ENCODE assay signal across 13 mouse cellular contexts in the genomic region with DNA sequence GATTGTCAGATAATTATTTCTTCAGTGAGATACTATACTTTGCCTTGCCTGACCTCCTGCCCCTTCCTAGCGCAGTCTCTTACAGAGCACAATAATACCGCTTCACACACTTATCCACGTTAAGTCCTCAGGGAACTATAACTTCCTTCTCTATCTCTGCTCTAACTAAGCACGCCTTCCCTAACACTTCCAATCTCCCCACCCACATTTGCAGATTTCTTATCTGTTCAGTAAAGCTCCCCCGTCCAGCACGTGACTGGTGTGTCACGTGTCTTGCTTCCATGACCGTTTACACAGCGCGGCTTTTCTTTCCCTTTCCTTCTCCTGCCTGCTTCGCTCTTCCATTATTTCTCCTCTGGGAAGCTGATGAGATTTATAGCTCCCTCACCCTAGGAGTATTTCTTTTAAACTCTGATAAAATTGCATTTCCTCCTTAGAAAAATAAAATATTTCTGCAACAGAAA. TPM values are rescaled to one million over a fixed set of nuclear protein-coding genes. Genes with fewer than 3 reads are reported as not detected.
DNase-seq lines count a peak whose midpoint lies in the region; ATAC-seq and TF ChIP-seq lines count a peak whose summit lies in the region.
"Had no signal": no experiment of that assay in that cellular context is flagged by ENCODE, and none has a peak within 500 bp of the region (broad histone marks: within the 10 kb centered on the region; RNA-seq: fewer than 3 reads in every experiment).

No protein-coding gene starts in this region.

- intact Hi-C loops in heart, postnatal 14 days (cut with DNase I): no loop called here

- no peak overlapping the region for H3K4me2 ChIP-seq in intestine, embryonic 15.5 days (replicated peaks)
- H3K4me2 ChIP-seq in midbrain, postnatal 0 days (ENCODE audit: low read depth, low read length, poor library complexity, severe bottlenecking): no peak overlapping the region
- H3K4me2 ChIP-seq in hindbrain, embryonic 14.5 days (replicated peaks): no peak overlapping the region
- H3K4me2 ChIP-seq: forebrain, embryonic 12.5 days; liver, embryonic 13.5 days; midbrain, embryonic 13.5 days had no signal

- H3K36me3 ChIP-seq in G1E (replicated peaks): no peaks in the 10 kb centered on the region
- no peaks in the 10 kb centered on the region for H3K36me3 ChIP-seq in intestine, embryonic 15.5 days
- no peaks in the 10 kb centered on the region for H3K36me3 ChIP-seq in midbrain, postnatal 0 days (ENCODE audit: insufficient read depth, low read length)
- H3K36me3 ChIP-seq in hindbrain, embryonic 14.5 days (replicated peaks; ENCODE audit: control insufficient read depth, insufficient read depth): no peaks in the 10 kb centered on the region
- H3K36me3 ChIP-seq: forebrain, embryonic 12.5 days; liver, embryonic 13.5 days; midbrain, embryonic 13.5 days had no signal

- no peaks in the 10 kb centered on the region for H3K9me3 ChIP-seq in G1E (replicated peaks)
- H3K9me3 ChIP-seq in intestine, embryonic 15.5 days: no peaks in the 10 kb centered on the region
- H3K9me3 ChIP-seq in midbrain, postnatal 0 days (ENCODE audit: low read length): no peaks in the 10 kb centered on the region
- no peaks in the 10 kb centered on the region for H3K9me3 ChIP-seq in hindbrain, embryonic 14.5 days (ENCODE audit: control insufficient read depth, low read length)
- H3K9me3 ChIP-seq: forebrain, embryonic 12.5 days; liver, embryonic 13.5 days; midbrain, embryonic 13.5 days had no signal

- H3K4me1 ChIP-seq in G1E (ENCODE audit: insufficient read depth, low read depth, low read length): no peaks in the 10 kb centered on the region
- no peaks in the 10 kb centered on the region for H3K4me1 ChIP-seq in intestine, embryonic 15.5 days (replicated peaks)
- no peaks in the 10 kb centered on the region for H3K4me1 ChIP-seq in midbrain, postnatal 0 days (ENCODE audit: insufficient read depth, low read length)
- no peaks in the 10 kb centered on the region for H3K4me1 ChIP-seq in hindbrain, embryonic 14.5 days (replicated peaks; ENCODE audit: control insufficient read depth, insufficient read depth, low read length)
- H3K4me1 ChIP-seq: forebrain, embryonic 12.5 days; liver, embryonic 13.5 days; midbrain, embryonic 13.5 days had no signal

- WGBS in intestine, embryonic 15.5 days: 58% methylated on average over 11 of the region's 11 CpGs
- WGBS in midbrain, postnatal 0 days: 87% methylated on average over 11 of the region's 11 CpGs
- 82% methylated on average over 11 of the region's 11 CpGs for WGBS in hindbrain, embryonic 14.5 days

- H3K9ac ChIP-seq in intestine, embryonic 15.5 days: no peak overlapping the region
- no peak overlapping the region for H3K9ac ChIP-seq in midbrain, postnatal 0 days (replicated peaks; ENCODE audit: low read length, poor library complexity, severe bottlenecking)
- no peak overlapping the region for H3K9ac ChIP-seq in hindbrain, embryonic 14.5 days
- H3K9ac ChIP-seq: forebrain, embryonic 12.5 days; liver, embryonic 13.5 days; midbrain, embryonic 13.5 days had no signal

- DNase-seq in heart, adult 11 months: peak; percentile 79
- DNase-seq in heart, postnatal 14 days: no peak
- no peak for DNase-seq in G1E (ENCODE audit: low spot score)
- DNase-seq in kidney, postnatal 4 days: peak; percentile 57 to 67
- DNase-seq in midbrain, postnatal 0 days (ENCODE audit: low spot score): no peak
- DNase-seq in layer of hippocampus, postnatal 10 days (ENCODE audit: low spot score in 2 of 2): no peak
- DNase-seq in hindbrain, embryonic 14.5 days (ENCODE audit: low spot score): no peak
- DNase-seq: cerebellum, adult 2 months; liver, embryonic 13.5 days had no signal

- no peaks in the 10 kb centered on the region for H3K27me3 ChIP-seq in G1E (ENCODE audit: insufficient read depth, low read length)
- no peaks in the 10 kb centered on the region for H3K27me3 ChIP-seq in intestine, embryonic 15.5 days (replicated peaks)
- H3K27me3 ChIP-seq in midbrain, postnatal 0 days (ENCODE audit: insufficient read depth, low read length): no peaks in the 10 kb centered on the region
- no peaks in the 10 kb centered on the region for H3K27me3 ChIP-seq in hindbrain, embryonic 14.5 days (ENCODE audit: control insufficient read depth, insufficient read depth, low read length)
- H3K27me3 ChIP-seq: forebrain, embryonic 12.5 days; liver, embryonic 13.5 days; midbrain, embryonic 13.5 days had no signal

- no peak overlapping the region for H3K4me3 ChIP-seq in G1E (ENCODE audit: low read depth, low read length)
- H3K4me3 ChIP-seq in intestine, embryonic 15.5 days (replicated peaks): no peak overlapping the region
- H3K4me3 ChIP-seq in midbrain, postnatal 0 days (ENCODE audit: low read depth, low read length): no peak overlapping the region
- H3K4me3 ChIP-seq in hindbrain, embryonic 14.5 days (replicated peaks; ENCODE audit: low read length): no peak overlapping the region
- H3K4me3 ChIP-seq: forebrain, embryonic 12.5 days; layer of hippocampus, adult 2 months; liver, embryonic 13.5 days; midbrain, embryonic 13.5 days had no signal

- ATAC-seq in G1E (ENCODE audit: extremely low read depth, insufficient number of reproducible peaks, low FRiP score, poor library complexity, severe bottlenecking): peak; percentile 22; the same call in 1 of the 2 replicates
- ATAC-seq in intestine, embryonic 15.5 days: peak; percentile 75; the same call in 1 of the 2 replicates
- ATAC-seq in midbrain, postnatal 0 days (ENCODE audit: low FRiP score): no peak
- no peak for ATAC-seq in hindbrain, embryonic 14.5 days (ENCODE audit: low FRiP score)
- ATAC-seq: midbrain, embryonic 13.5 days had no signal

- no peak for TF ChIP-seq CTCF in G1E (IDR thresholded peaks at IDR 0.05; ENCODE audit: low read depth, low read length)
- TF ChIP-seq CTCF in midbrain, postnatal 0 days (IDR thresholded peaks at IDR 0.05): no peak

- no peak overlapping the region for H3K27ac ChIP-seq in intestine, embryonic 15.5 days
- H3K27ac ChIP-seq in midbrain, postnatal 0 days (ENCODE audit: low read depth, low read length): no peak overlapping the region
- H3K27ac ChIP-seq in hindbrain, embryonic 14.5 days: no peak overlapping the region
- H3K27ac ChIP-seq: forebrain, embryonic 12.5 days; layer of hippocampus, adult 2 months; liver, embryonic 13.5 days; midbrain, embryonic 13.5 days had no signal

RNA-seq across cellular contexts. Expression of gene C7, which starts 53.9 kb away (rescaled TPM):
- total RNA-seq in heart, postnatal 14 days (2021): 1 to 10 TPM in 1 of 2 experiments, under 1 TPM in 1; 0.61 to 1.3 TPM
- not detected in 2 replicates for total RNA-seq in G1E (2014; fragmentation: Nextera tagmentation)
- total RNA-seq in G1E (2017): 0.05 TPM in 1 of 2 replicates, not detected in the other
- not detected in 2 replicates for polyA plus RNA-seq in G1E (2012)
- polyA plus RNA-seq in intestine, embryonic 15.5 days (2015; fragmentation: Nextera tagmentation; extraction: Ambion mirVana): 0.11 and 0.14 TPM in 2 replicates
- total RNA-seq in midbrain, postnatal 0 days (2014; rRNA removed): 0.27 TPM in 1 of 2 replicates, not detected in the other
- 0.10 TPM in 1 of 2 replicates, not detected in the other for polyA plus RNA-seq in midbrain, postnatal 0 days (2015; fragmentation: Nextera tagmentation; extraction: Ambion mirVana)
- total RNA-seq in layer of hippocampus, postnatal 10 days (2021): under 1 TPM; 0.11 to 0.18 TPM
- polyA plus RNA-seq in hindbrain, embryonic 14.5 days (2014; fragmentation: Nextera tagmentation; extraction: Ambion mirVana): 0.08 and 0.09 TPM in 2 replicates
- polyA plus RNA-seq: forebrain, embryonic 12.5 days; liver, embryonic 13.5 days; midbrain, embryonic 13.5 days had no signal

Comparison
In these comparisons a context has a peak if more than half of its experiments do, and no peak if none do; other contexts are left out.
1. DNase-seq: peak in heart, adult 11 months (single experiment) and kidney, postnatal 4 days (2 of 2); none in heart, postnatal 14 days (0 of 2), G1E (single experiment), midbrain, postnatal 0 days (single experiment), layer of hippocampus, postnatal 10 days (0 of 2) and hindbrain, embryonic 14.5 days (single experiment).
2. ATAC-seq: peak in G1E (single experiment) and intestine, embryonic 15.5 days (single experiment); none in midbrain, postnatal 0 days (single experiment) and hindbrain, embryonic 14.5 days (single experiment).